ENCODE assay signal across 8 mouse cellular contexts in the genomic region with DNA sequence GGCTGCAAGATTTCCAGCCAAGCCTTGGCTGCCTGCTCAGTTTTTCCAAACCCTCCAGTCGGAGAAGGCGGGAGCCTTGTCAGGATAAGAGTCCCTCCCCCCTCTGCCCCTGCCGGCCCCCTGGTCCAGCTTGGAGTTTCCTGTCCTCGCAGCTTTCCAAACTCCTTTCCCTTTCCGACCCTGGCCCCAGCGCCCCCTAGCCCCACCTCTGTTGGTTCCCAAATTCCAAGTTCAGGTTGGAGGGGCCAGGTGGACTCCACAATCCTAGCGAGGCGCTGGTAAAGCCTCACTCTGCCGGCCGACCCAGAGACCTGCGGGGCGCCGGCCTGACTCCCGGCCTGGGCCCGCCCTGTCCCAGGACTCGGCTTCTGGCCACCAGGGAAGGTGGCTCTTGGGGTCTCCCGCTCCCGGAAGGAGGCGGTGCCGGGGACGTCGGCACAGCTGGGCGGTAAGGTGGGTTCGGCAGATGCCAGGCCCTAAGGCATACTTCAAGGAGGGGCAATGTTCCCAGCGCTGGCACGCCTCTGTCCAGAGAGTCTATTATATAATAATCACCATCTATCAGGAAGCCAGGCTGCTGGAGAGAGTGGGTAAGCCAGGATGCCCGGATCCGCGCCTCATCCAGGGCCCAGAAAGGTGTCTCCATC. TPM values are rescaled to one million over a fixed set of nuclear protein-coding genes. Genes with fewer than 3 reads are reported as not detected.
DNase-seq lines count a peak whose midpoint lies in the region; ATAC-seq lines count a peak whose summit lies in the region.

No protein-coding gene starts in this region.

- H3K4me3 ChIP-seq in forebrain, embryonic 16.5 days (replicated peaks; ENCODE audit: low read length), result peak overlapping the region; percentile 62
- peak overlapping the region; percentile 81 for H3K4me3 ChIP-seq in hindbrain, embryonic 10.5 days

- no peaks in the 10 kb centered on the region for H3K27me3 ChIP-seq in forebrain, embryonic 16.5 days (replicated peaks; ENCODE audit: control insufficient read depth, insufficient read depth, low read length)
- peaks cover 23% of the 10 kb centered on the region; the same call in 1 of the 2 replicates for H3K27me3 ChIP-seq in hindbrain, embryonic 10.5 days (ENCODE audit: insufficient read depth, poor library complexity, severe bottlenecking)

- H3K9me3 ChIP-seq in forebrain, embryonic 16.5 days (ENCODE audit: control insufficient read depth, low read length), result no peaks in the 10 kb centered on the region
- no peaks in the 10 kb centered on the region for H3K9me3 ChIP-seq in hindbrain, embryonic 10.5 days

- H3K4me1 ChIP-seq in forebrain, embryonic 16.5 days (replicated peaks; ENCODE audit: control insufficient read depth, insufficient read depth, low read length), result peaks cover 29% of the 10 kb centered on the region
- H3K4me1 ChIP-seq in hindbrain, embryonic 10.5 days (replicated peaks), result peaks cover 51% of the 10 kb centered on the region

- H3K4me2 ChIP-seq in forebrain, embryonic 16.5 days (ENCODE audit: low read length), result peak overlapping the region; percentile 75

- no peaks in the 10 kb centered on the region for H3K36me3 ChIP-seq in forebrain, embryonic 16.5 days (ENCODE audit: control insufficient read depth, insufficient read depth)
- H3K36me3 ChIP-seq in hindbrain, embryonic 10.5 days, result no peaks in the 10 kb centered on the region

- WGBS in forebrain, embryonic 16.5 days, result under 1% methylated on average over 27 of the region's 29 CpGs
- under 1% methylated on average over 29 of the region's 29 CpGs for WGBS in hindbrain, embryonic 10.5 days

- peak overlapping the region; percentile 98 for H3K27ac ChIP-seq in forebrain, embryonic 16.5 days (ENCODE audit: low read length)
- H3K27ac ChIP-seq in hindbrain, embryonic 10.5 days, result peak overlapping the region; percentile 96

- H3K9ac ChIP-seq in forebrain, embryonic 16.5 days (replicated peaks; ENCODE audit: low read depth, low read length), result peak overlapping the region; percentile 75

- DNase-seq in MEL-GATA-1-ER (ENCODE audit: extremely low read depth, low read depth), result peak; percentile 26
- DNase-seq in hindbrain, embryonic 10.5 days (ENCODE audit: low spot score), result peak; percentile 96
- peak; percentile 76 to 81 for DNase-seq in layer of hippocampus, postnatal 14 days (ENCODE audit: low spot score in 2 of 2)
- DNase-seq in lung, postnatal 14 days, result peak; percentile 80
- DNase-seq in right cerebral cortex, postnatal 4 days, result peak; percentile 75

- 0 out of 2 replicates have a peak, but pooled peaks have one; percentile 29 for ATAC-seq in cerebellum, adult (ENCODE audit: insufficient number of reproducible peaks, low FRiP score, low TSS enrichment)
- peak; percentile 51 for ATAC-seq in forebrain, embryonic 16.5 days
- no peak for ATAC-seq in activated CD4-positive, CD25-positive, alpha-beta regulatory T cell, adult 4 months

RNA-seq across cellular contexts. Expression of a gene that starts 3.5 kb away (rescaled TPM):
- 13.8 and 15.0 TPM in 2 replicates for polyA plus RNA-seq in forebrain, embryonic 16.5 days (2015; fragmentation: Nextera tagmentation; extraction: Ambion mirVana)
- 4.6 and 7.3 TPM in 2 replicates for polyA plus RNA-seq in hindbrain, embryonic 10.5 days (2016; fragmentation: Nextera tagmentation; extraction: Ambion mirVana)
- total RNA-seq in layer of hippocampus, postnatal 14 days (2021), result 10 to 100 TPM; 76.1 to 76.3 TPM
- polyA plus RNA-seq in activated CD4-positive, CD25-positive, alpha-beta regulatory T cell, adult 4 months (2017; shearing (Covaris generic)), result 10 to 100 TPM; 13.2 to 15.2 TPM

RNA-seq across cellular contexts. Expression of a gene that starts 24.3 kb away (rescaled TPM):
- polyA plus RNA-seq in forebrain, embryonic 16.5 days (2015; fragmentation: Nextera tagmentation; extraction: Ambion mirVana), result not detected in 2 replicates
- 0.14 TPM in 1 of 2 replicates, not detected in the other for polyA plus RNA-seq in hindbrain, embryonic 10.5 days (2016; fragmentation: Nextera tagmentation; extraction: Ambion mirVana)
- total RNA-seq in layer of hippocampus, postnatal 14 days (2021), result not detected
- not detected for polyA plus RNA-seq in activated CD4-positive, CD25-positive, alpha-beta regulatory T cell, adult 4 months (2017; shearing (Covaris generic))

RNA-seq across cellular contexts. Expression of a gene that starts 38.1 kb away (rescaled TPM):
- not detected in 2 replicates for polyA plus RNA-seq in forebrain, embryonic 16.5 days (2015; fragmentation: Nextera tagmentation; extraction: Ambion mirVana)
- not detected in 2 replicates for polyA plus RNA-seq in hindbrain, embryonic 10.5 days (2016; fragmentation: Nextera tagmentation; extraction: Ambion mirVana)
- total RNA-seq in layer of hippocampus, postnatal 14 days (2021), result not detected
- under 1 TPM in 1 of 2 experiments, not detected in 1; 0.45 TPM for polyA plus RNA-seq in activated CD4-positive, CD25-positive, alpha-beta regulatory T cell, adult 4 months (2017; shearing (Covaris generic))

Comparison
In these comparisons a context has a peak if more than half of its experiments do, and no peak if none do; other contexts are left out.
1. DNase-seq: peak in every context shown above with its lines; median percentile 96 in hindbrain, embryonic 10.5 days; 80 in lung, postnatal 14 days; 78 in layer of hippocampus, postnatal 14 days; 75 in right cerebral cortex, postnatal 4 days; 26 in MEL-GATA-1-ER.